Mouse (Mus musculus): ENCODE data around the gene Agbl2. TPM values are rescaled to one million over a fixed set of nuclear protein-coding genes. Genes with fewer than 3 reads are reported as not detected.

Agbl2 gene
- 0.15 and 0.22 TPM in 2 replicates for polyA plus RNA-seq (2012; rRNA removed)

GRCm38 (mm10) chr2:90782458-90782857 is at the start of gene Agbl2:
Gene Agbl2 (plus strand): TSS chr2:90782727.
- no peak for DNase-seq (ENCODE audit: low read depth, low spot score)
- WGBS: 6% methylated on average over 11 of the region's 11 CpGs

- DNase-seq (ENCODE audit: low read depth, low spot score): no peak
- WGBS: 93% methylated on average over 11 of the region's 11 CpGs
Observed at GRCm38 (mm10) chr2:90735326-90735725, 47.2 kb upstream of the Agbl2 start.

DNA sequence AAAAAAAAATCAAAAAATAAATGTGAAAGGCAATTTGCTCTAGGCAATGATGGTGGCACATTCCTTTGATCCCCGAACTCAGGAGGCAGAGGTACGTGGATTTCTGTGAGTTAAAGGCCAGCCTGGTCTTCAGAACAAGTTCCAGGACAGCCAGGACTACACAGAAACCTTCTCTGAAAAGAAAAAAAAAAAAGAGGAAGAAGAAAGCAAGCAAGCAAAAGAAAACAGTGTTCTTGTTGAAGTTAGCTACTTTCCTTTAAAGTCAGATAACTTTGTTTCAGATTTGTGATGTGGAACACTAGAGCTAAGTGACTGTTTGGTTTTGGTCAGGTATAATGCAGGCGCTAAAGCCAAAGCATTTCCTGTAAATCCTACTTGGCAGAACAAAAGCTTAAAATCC is 43.7 kb upstream of the Agbl2 start:
- WGBS: 93% methylated on average over 3 of the region's 3 CpGs
- DNase-seq (ENCODE audit: low read depth, low spot score): no peak

DNA sequence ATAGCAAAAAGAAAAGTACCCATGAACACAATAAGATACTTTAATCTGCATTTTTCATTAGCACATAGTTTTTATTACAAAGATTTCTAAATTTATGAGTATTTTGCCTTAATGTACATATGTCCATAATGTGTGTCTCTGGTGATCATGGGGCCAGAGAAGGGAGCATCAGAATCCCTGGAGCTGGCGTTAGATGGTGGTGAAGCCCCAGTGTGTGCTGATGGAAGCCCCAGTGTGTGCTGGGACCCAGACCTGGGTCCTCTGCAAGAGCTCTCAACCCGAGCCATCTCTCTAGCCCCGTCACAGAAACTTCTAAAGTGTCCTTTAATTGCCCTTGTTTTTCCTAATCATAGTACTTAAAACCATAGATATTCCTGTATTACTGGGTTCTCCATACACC is 43.2 kb upstream of the Agbl2 start:
- WGBS: 81% methylated on average over 3 of the region's 3 CpGs
- no peak for DNase-seq (ENCODE audit: low read depth, low spot score)

GRCm38 (mm10) chr2:90739921-90740320 is 42.6 kb upstream of the Agbl2 start:
- 48% methylated on average over 5 of the region's 5 CpGs for WGBS
- DNase-seq (ENCODE audit: low read depth, low spot score): no peak

DNA sequence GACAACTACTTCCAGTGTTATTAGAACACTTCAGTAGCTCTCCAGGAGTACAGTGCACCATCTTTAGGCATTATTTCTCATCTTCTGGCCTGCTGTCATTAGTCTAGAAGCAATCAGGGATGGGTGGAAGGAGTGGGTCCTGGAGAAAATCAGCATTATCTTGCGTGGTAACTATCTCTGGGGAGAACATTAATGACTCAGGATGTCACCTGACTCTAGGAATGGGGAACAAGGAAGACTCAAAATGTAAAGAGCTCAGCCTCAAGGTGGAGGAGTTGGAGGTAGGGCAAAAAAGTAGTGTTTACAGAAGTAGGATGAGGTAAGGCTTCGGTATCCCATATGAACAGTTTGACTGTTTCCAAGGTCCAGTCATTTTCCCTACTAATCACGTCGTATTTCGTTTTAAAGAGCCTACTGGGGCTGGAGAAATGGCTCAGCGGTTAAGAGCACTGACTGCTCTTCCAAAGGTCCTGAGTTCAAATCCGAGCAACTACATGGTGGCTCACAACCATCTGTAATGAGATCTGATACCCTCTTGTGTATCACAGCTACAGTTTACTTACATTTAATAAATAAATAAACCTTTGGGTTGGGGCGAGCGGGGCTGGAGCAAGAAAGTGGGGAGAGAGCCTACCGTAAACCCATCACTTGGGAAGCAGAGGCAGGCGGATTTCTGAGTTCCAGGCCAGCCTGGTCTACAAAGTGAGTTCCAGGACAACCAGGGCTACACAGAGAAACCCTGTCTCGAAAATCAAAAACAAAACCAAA is 38.1 kb upstream of the Agbl2 start:
- no peak for DNase-seq (ENCODE audit: low read depth, low spot score)
- WGBS: 57% methylated on average over 12 of the region's 12 CpGs

DNA sequence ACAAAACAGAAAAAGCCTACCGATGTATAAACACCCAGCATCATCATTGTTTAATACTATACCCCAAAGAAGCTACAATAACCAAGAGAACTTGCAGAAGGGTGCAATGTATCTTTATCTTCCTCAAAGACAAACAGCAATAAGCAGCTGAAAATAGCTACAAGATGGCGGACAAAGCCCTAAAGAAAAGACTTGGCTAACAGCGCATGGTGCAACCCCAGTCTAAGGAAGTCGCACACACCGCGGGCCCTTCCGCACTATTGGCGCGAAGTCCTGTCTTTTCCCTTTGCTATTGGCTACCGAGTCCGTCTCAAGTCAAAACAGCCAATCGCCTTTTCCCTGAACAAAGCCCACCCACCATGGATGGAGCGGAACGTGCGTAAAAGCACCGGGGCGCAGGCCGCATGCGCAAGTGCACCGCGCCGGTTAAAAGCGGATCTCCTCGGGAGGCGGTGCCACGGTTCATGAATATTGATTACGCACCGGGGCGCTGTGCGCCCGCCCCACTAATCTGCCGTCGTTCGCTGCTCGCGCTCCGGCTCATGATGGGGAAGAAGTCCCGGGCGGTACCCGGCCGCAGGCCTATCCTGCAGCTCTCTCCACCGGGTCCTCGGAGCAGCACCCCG is 37.4 kb upstream of the Agbl2 start, which contains the start of gene Fnbp4:
Fnbp4 (plus strand) TSS at position 318 of the 626 bp plus-strand sequence.
- under 1% methylated on average over 44 of the region's 44 CpGs for WGBS
- peak; percentile 95 for DNase-seq (ENCODE audit: low read depth, low spot score)

GRCm38 (mm10) chr2:90745740-90746537 is 36.6 kb upstream of the Agbl2 start:
- under 1% methylated on average over 54 of the region's 54 CpGs for WGBS
- DNase-seq (ENCODE audit: low read depth, low spot score): no peak

DNA sequence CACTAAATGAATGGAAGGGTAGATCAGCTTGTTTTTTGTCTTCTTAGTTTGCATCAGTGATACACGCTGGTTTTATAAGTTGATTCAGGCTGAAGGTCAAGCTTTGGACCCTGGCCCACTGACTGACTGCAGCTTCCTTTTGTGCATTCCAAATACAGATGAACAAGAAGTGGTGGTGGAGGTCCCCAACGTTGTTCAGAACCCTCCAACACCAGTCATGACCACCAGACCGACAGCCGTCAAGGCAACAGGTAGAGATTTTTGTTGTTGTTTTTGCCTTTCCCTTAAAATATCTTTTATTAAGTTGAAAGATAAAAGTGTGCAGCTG is 36.0 kb upstream of the Agbl2 start:
- WGBS: 4% methylated on average over 4 of the region's 4 CpGs
- DNase-seq (ENCODE audit: low read depth, low spot score): no peak

DNA sequence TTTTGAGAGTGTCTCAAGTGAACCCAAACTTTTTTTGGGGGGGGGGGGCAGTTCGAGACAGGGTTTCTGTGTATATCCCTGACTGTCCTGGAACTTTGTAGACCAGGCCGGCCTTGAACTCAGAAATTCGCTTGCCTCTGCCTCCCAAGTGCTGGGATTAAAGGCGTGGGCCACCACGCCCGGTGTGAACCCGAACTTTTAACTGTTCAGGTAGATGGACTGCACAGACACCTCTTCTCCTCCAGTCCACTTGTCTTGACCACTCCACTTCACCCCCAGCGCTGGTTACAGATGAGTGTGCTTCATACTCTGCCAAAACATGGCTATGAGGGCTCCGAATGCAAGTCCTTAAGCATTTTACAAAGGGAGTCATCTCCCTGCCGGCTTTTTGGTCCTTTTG is 35.4 kb upstream of the Agbl2 start:
- WGBS: 78% methylated on average over 10 of the region's 10 CpGs
- no peak for DNase-seq (ENCODE audit: low read depth, low spot score)

GRCm38 (mm10) chr2:90749676-90750459 is 32.7 kb upstream of the Agbl2 start:
- no peak for DNase-seq (ENCODE audit: low read depth, low spot score)

DNA sequence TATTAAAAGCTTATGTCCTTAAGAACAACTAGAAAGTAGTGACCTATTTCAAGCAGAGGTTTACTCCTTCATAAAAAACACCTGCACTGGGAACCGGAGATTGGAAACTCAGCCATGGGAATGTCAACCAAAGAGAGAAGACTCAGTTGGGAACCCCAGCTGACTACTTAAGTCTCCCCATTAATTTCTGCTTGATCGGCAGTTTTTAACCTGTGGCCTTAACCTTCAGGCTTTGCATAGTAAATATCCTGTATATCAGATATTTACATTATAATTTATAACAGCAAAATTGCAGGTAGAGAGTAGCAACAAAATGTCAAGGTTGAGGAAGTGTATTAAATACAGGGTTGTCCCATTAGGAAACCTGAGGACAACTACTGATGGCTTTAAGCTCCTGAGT is 29.0 kb upstream of the Agbl2 start:
- no peak for DNase-seq (ENCODE audit: low read depth, low spot score)
- 91% methylated on average over 2 of the region's 2 CpGs for WGBS

More at GRCm38 (mm10) chr2:90749676-90750459, 32.7 kb upstream of the Agbl2 start:
- WGBS: 53% methylated on average over 6 of the region's 6 CpGs

GRCm38 (mm10) chr2:90754188-90754587 is 28.3 kb upstream of the Agbl2 start:
- WGBS: 97% methylated on average over 3 of the region's 3 CpGs
- DNase-seq (ENCODE audit: low read depth, low spot score): no peak

- whole genome bisulfite sequencing: 84% methylated on average over 3 of the region's 3 CpGs
- no peak for DNase-seq (ENCODE audit: low read depth, low spot score)
Observed at GRCm38 (mm10) chr2:90765123-90765522, 17.4 kb upstream of the Agbl2 start.

DNA sequence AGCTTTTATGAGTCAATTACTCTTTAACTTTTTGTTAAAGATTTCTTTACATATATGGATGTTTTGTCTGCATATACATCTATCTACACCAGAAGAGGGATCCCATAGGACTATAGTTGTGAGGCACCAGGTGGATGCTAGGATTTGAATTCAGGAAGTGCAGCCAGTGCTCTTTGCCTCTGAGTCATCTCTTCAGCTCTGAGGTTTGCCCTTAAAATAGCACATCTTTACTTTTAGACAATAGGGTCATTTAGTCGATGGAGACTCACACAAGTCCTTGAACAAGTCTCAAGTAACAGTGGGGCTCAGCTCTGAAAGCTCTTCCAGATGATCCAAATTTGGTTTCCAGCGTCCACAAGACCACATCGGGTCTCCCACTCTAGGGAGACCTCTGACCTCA is 1.2 kb upstream of the Agbl2 start:
- DNase-seq (ENCODE audit: low read depth, low spot score): no peak
- WGBS: 37% methylated on average over 3 of the region's 3 CpGs

DNA sequence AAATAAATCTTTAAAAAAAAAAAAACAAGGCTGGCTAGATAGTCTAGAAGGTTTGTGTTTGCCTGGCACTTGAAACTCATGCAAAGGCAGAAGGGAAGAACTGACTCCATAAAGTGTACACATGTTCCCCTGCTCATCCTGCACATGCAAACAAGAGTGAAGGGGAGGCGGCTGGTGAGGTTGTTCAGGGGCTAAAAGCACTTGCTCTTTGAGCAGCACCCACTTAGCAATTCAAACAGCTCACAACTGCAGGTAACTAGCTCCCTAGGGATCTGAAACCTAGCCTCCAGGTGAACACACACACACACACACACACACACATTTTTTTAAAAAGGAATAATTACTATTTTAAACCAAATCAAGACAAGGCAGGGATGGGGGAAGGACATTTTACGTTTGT is 589 bp upstream of the Agbl2 start:
- no peak for DNase-seq (ENCODE audit: low read depth, low spot score)
- 60% methylated on average over 2 of the region's 2 CpGs for WGBS

DNA sequence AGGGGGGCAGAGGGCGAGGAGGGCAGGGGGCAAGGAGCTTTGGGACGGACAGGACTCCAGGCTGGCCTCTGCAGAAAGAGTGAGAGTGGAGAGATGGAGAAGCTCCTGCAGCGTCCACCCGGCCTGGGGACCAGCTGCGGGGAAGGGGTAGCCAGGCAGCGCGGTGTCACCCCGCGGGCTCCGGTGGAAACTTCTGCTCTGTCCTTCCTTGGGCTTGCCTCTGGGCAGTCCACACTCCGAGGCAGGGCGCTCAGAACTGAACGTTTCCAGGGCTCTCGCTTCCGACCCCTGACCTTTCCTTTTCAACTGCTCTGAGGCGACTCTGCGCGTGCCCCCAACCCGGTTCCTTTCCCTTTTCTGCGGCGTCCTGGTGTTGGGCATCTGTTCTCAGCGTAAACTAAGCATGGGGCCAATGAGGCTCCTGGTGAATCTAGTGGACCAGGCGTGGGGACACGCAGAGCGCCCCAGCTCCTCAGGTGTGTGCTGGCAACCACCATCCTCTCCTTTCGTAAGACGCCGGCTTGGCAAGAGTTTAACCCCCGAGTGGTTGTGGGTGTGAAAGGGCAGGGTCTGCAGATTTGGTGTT is 467 bp downstream of the Agbl2 start:
- 5% methylated on average over 28 of the region's 29 CpGs for WGBS
- no peak for DNase-seq (ENCODE audit: low read depth, low spot score)

- 89% methylated on average over 2 of the region's 2 CpGs for WGBS
- DNase-seq (ENCODE audit: low read depth, low spot score): no peak
Observed at GRCm38 (mm10) chr2:90788126-90788525, 5.6 kb downstream of the Agbl2 start.
